Mouse (Mus musculus) CH12.LX (cell line): ENCODE measurements around the gene Pak2.
A peak's percentile ranks its signal among the peaks of the same experiment; 100 is the strongest.

Source experiments
- CHD2 ChIP-seq: IDR thresholded peaks from 2 replicates; pipeline ENCODE4 v1.6.1; 2011; ENCODE audit warnings: low read length, improper control_type of control experiment
- CTCF ChIP-seq, 2 experiments: IDR thresholded peaks in 1 of 2; conservative IDR thresholded peaks in 1 of 2; 2 replicates each; pipeline ENCODE4 v1.5.1; 2011 to 2012; ENCODE audit warnings: low read depth in 2 of 2, low read length in 2 of 2, improper control_type of control experiment in 1 of 2, inconsistent platforms in 1 of 2, mild to moderate bottlenecking in 1 of 2, moderate library complexity in 1 of 2
- E2F4 ChIP-seq: IDR thresholded peaks from 2 replicates; pipeline ENCODE4 v1.6.1; 2011; ENCODE audit warnings: low read depth, low read length, improper control_type of control experiment; ENCODE audit not compliant: insufficient replicate concordance
- GABPA ChIP-seq: IDR thresholded peaks from 2 replicates; pipeline ENCODE4 v1.6.1; 2012; ENCODE audit warnings: low read depth, low read length, improper control_type of control experiment, inconsistent platforms; ENCODE audit not compliant: insufficient replicate concordance
- MAX ChIP-seq: IDR thresholded peaks from 2 replicates; pipeline ENCODE4 v1.6.1; 2011; ENCODE audit warnings: low read length, improper control_type of control experiment
- MEF2A ChIP-seq: IDR thresholded peaks from 2 replicates; pipeline ENCODE4 v1.6.1; 2014; ENCODE audit warnings: low read depth, mild to moderate bottlenecking, inconsistent platforms, low read length, improper control_type of control experiment, borderline replicate concordance
- MYC ChIP-seq: IDR thresholded peaks from 2 replicates; pipeline ENCODE4 v1.6.1; 2011; ENCODE audit warnings: low read depth, mild to moderate bottlenecking, improper control_type of control experiment, low read length
- NRF1 ChIP-seq: IDR thresholded peaks from 2 replicates; pipeline ENCODE4 v1.6.1; 2014; ENCODE audit warnings: low read depth, mild to moderate bottlenecking, inconsistent platforms, low read length, improper control_type of control experiment, moderate library complexity
- POLR2A ChIP-seq: IDR thresholded peaks from 2 replicates; pipeline ENCODE4 v1.6.1; 2011; ENCODE audit warnings: low read depth, mild to moderate bottlenecking, improper control_type of control experiment, low read length
- RCOR1 ChIP-seq: conservative IDR thresholded peaks from 2 replicates; pipeline ENCODE4 v1.6.1; 2012; ENCODE audit warnings: low read depth, mild to moderate bottlenecking, inconsistent platforms, low read length, improper control_type of control experiment
- SIN3A ChIP-seq: IDR thresholded peaks from 2 replicates; pipeline ENCODE4 v1.6.1; 2012; ENCODE audit warnings: low read length, improper control_type of control experiment, inconsistent platforms
- SMC3 ChIP-seq: IDR thresholded peaks from 2 replicates; pipeline ENCODE4 v1.6.1; 2011; ENCODE audit warnings: low read depth, low read length, improper control_type of control experiment
- UBTF ChIP-seq: IDR thresholded peaks from 2 replicates; pipeline ENCODE4 v1.6.1; 2012; ENCODE audit warnings: low read depth, mild to moderate bottlenecking, inconsistent platforms, low read length, improper control_type of control experiment, moderate library complexity

DNA sequence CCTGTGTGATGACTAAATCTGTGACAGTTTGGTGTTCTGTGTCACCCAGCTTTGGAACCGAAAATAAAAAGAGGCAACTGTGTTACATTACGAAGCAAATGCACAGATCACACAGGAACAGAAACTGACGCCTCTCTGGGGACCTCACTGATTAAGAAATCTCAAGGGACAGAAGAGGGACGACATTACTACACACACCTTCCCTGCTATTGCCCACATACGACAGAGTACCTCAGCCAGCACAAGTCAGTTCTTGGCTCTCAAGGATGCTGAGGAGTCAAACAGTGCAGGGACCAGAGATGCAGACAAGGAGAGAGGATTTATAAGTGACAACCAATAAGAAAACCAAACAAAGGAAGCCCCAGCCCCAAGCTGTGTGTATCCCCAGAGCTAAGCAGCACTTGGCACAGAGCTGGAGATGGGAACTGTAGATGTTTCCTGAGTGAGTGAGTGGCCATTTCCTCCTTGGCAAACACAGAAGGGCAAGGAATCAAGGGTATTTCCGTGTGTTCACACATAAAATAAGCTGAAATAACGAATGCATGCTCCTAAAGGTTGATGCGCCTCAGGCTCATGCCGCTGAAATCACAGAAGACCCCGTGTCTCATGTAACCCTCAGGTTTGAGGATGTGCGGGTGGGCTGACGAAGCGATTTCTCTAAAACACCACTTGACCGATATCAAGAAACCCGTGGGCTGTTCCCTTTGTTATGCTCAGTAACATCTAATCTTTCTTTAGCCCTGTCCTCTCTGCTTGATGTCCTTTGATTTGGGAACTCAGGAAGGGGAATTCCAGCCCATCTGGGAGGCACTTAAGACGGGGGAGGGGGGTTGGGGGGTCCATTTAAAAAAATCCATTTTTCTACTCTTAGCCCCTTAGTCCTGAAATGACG is 45.5 kb upstream of the Pak2 start:
- peak; percentile 58 for TF ChIP-seq CHD2
- no peak for TF ChIP-seq GABPA
- no peak for TF ChIP-seq CTCF (conservative IDR thresholded peaks at IDR 0.05 in 1 of 2, IDR thresholded peaks at IDR 0.05 in 1 of 2; ENCODE audit: low read depth in 2 of 2, low read length in 2 of 2)
- peak; percentile 50; the same call in 1 of the 2 replicates for TF ChIP-seq POLR2A
- TF ChIP-seq UBTF: 0 out of 2 replicates have a peak, but pooled peaks have one; percentile 53
- TF ChIP-seq SIN3A: peak; percentile 88; the same call in 1 of the 2 replicates
- TF ChIP-seq MAX: peak; percentile 38; the same call in 1 of the 2 replicates
- TF ChIP-seq MYC: peak; percentile 85; the same call in 1 of the 2 replicates
- TF ChIP-seq RCOR1: peak; percentile 87; the same call in 1 of the 2 replicates
- TF ChIP-seq SMC3: no peak
- TF ChIP-seq MEF2A: peak; percentile 92
- no peak for TF ChIP-seq E2F4
- 0 out of 2 replicates have a peak, but pooled peaks have one; percentile 22 for TF ChIP-seq NRF1
